Mouse (Mus musculus): ENCODE measurements around the gene Atxn1l.

- TF ChIP-seq POLR2A (IDR thresholded peaks at IDR 0.05; ENCODE audit: insufficient read depth, low read depth, low read length) (no peak), CTCF (IDR thresholded peaks at IDR 0.05; ENCODE audit: insufficient read depth, low read depth, low read length) (no peak)
Measured at GRCm38 (mm10) chr8:109738049-109738380, 476 bp upstream of the Atxn1l start.
